Mouse (Mus musculus) limb, embryonic 14.5 days (tissue): ENCODE data around the gene Nosip. TPM values are rescaled to one million over a fixed set of nuclear protein-coding genes. Genes with fewer than 3 reads are reported as not detected.

Source experiments
- ATAC-seq: fragments of 200-750 bp; cut with Nextera tagmentation; 2 replicates; pipeline ENCODE4 v1.8.0; 2017; ENCODE audit warnings: low read depth, moderate number of reproducible peaks, moderate TSS enrichment; ENCODE audit not compliant: low FRiP score
- DNase-seq: peaks from one replicate; pipeline ENCODE4 v3.0.0-alpha.2; 2015; ENCODE audit warnings: low spot score
- H3K27ac ChIP-seq: fragments of 300-500 bp; sonication (generic); replicated peaks from 2 replicates; pipeline ENCODE4 v1.5.1; 2014; ENCODE audit warnings: low read depth, mild to moderate bottlenecking, low read length, moderate library complexity, mixed read lengths
- H3K27me3 ChIP-seq: fragments of 300-500 bp; sonication (generic); 2 replicates; pipeline ENCODE4 v1.6.1; 2014; ENCODE audit warnings: low read length, mixed read lengths; ENCODE audit not compliant: control insufficient read depth, insufficient read depth
- H3K36me3 ChIP-seq: fragments of 300-500 bp; sonication (generic); 2 replicates; pipeline ENCODE4 v1.6.1; 2014; ENCODE audit warnings: mild to moderate bottlenecking, low read length, moderate library complexity, mixed read lengths; ENCODE audit not compliant: control insufficient read depth, insufficient read depth
- H3K4me1 ChIP-seq: fragments of 300-500 bp; sonication (generic); 2 replicates; pipeline ENCODE4 v1.6.1; 2014; ENCODE audit warnings: antibody characterized with exemption, low read length, mixed read lengths; ENCODE audit not compliant: control insufficient read depth, insufficient read depth
- H3K4me2 ChIP-seq: fragments of 300-500 bp; sonication (generic); replicated peaks from 2 replicates; pipeline ENCODE4 v1.6.1; 2014; ENCODE audit warnings: low read depth, mild to moderate bottlenecking, low read length, moderate library complexity; ENCODE audit not compliant: severe bottlenecking
- H3K4me3 ChIP-seq: fragments of 300-500 bp; sonication (generic); replicated peaks from 2 replicates; pipeline ENCODE4 v1.5.1; 2014; ENCODE audit warnings: low read length
- H3K9ac ChIP-seq: fragments of 300-500 bp; sonication (generic); 2 replicates; pipeline ENCODE4 v1.6.1; 2014; ENCODE audit warnings: mild to moderate bottlenecking, low read depth, low read length, moderate library complexity; ENCODE audit not compliant: severe bottlenecking
- H3K9me3 ChIP-seq: fragments of 300-500 bp; sonication (generic); 2 replicates; pipeline ENCODE4 v1.6.1; 2016; ENCODE audit warnings: low read length; ENCODE audit not compliant: control insufficient read depth
- POLR2A ChIP-seq: fragments of 200-500 bp; IDR thresholded peaks from 2 replicates; pipeline ENCODE4 v1.8.0; 2012; ENCODE audit warnings: inconsistent platforms, mild to moderate bottlenecking, moderate library complexity, borderline replicate concordance; ENCODE audit not compliant: insufficient read depth, insufficient read length; ENCODE audit errors: extremely low read depth
- WGBS: fragments of 180-500 bp; shearing (Covaris S2); extraction: QIAGEN DNeasy Blood & Tissue Kit; methylation state at CpG from one replicate; pipeline ENCODE4 v1.1.7; 2014; 5-methylcytosine and 5-hydroxymethylcytosine counted together
- polyA plus RNA-seq, 2 experiments: library from polyadenylated mRNA; depleted of rRNA in 1 of 2; stranded (reverse) in 1 of 2; unstranded in 1 of 2; fragments of >200 nt; fragmentation: Nextera tagmentation in 1 of 2; extraction: Ambion mirVana in 1 of 2; gene quantifications; 2 replicates each; pipeline versions ENCODE4 v1.2.1 to v1.2.3; 2012 to 2014

Gene Nosip
- polyA plus RNA-seq, 2 experiments: 68.1 to 82.7 TPM

DNA sequence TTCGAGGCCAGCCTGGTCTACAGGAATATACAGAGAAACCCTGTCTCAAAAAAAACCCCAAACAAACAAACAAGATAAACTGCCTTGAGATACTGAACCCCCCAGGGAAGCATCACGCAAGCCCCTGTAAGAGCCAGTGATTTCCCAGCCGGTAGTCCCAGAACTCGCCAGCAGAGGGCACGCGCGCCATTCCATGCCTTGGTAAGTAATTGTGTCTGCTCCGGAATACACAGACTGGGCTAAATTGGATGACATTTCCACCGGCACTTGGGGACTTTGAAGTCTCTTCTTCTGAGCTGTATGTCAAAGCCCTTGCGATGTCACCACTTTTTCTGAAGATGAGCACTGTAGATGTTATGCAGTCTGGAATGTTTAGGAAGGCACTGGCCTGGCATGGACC, 17.6 kb downstream of the Nosip start:
- Histone ChIP-seq H3K9ac (no peak overlapping the region), H3K36me3 (peaks cover 57% of the 10 kb centered on the region)
- TF ChIP-seq POLR2A: no peak

DNA sequence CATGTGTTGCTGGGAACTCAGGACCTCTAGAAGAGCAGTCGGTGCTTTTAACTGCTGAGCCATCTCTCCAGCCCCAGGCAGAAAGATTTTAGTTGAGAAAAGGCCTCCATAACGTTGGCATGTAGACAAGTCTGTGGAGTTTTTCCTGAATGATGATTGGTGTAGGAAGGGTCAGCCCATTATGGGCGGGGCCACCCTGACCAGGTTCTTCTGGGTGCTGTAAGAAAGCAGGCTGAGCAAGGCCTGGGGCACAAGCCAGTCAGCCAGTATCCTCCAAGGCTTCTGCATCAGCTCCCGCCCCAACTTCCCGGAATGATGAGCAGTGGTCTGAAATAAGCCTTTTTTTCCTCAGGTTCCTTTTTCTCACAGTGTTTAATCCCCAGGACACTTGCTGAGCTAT, 18.8 kb downstream of the Nosip start:
- DNase-seq (no peak), ATAC-seq (no peak)
- peaks cover 57% of the 10 kb centered on the region for H3K36me3 ChIP-seq
- H3K4me1 ChIP-seq: no peaks in the 10 kb centered on the region
- H3K27ac ChIP-seq: no peak overlapping the region
- no peak overlapping the region for H3K4me3 ChIP-seq
- no peaks in the 10 kb centered on the region for H3K27me3 ChIP-seq
- H3K9ac ChIP-seq: no peak overlapping the region
- TF ChIP-seq POLR2A: no peak
- WGBS: 50% methylated on average over 5 of the region's 5 CpGs
- no peak overlapping the region for H3K4me2 ChIP-seq
- no peaks in the 10 kb centered on the region for H3K9me3 ChIP-seq

More for the DNA sequence above, 17.6 kb downstream of the Nosip start:
- 2% methylated on average over 10 of the region's 10 CpGs for WGBS
- ATAC-seq: peak; percentile 64
- H3K4me2 ChIP-seq: no peak overlapping the region
- no peaks in the 10 kb centered on the region for H3K9me3 ChIP-seq
- no peaks in the 10 kb centered on the region for H3K27me3 ChIP-seq
- H3K27ac ChIP-seq: no peak overlapping the region
- H3K4me3 ChIP-seq: no peak overlapping the region
- no peaks in the 10 kb centered on the region for H3K4me1 ChIP-seq
- peak; percentile 92 for DNase-seq

DNA sequence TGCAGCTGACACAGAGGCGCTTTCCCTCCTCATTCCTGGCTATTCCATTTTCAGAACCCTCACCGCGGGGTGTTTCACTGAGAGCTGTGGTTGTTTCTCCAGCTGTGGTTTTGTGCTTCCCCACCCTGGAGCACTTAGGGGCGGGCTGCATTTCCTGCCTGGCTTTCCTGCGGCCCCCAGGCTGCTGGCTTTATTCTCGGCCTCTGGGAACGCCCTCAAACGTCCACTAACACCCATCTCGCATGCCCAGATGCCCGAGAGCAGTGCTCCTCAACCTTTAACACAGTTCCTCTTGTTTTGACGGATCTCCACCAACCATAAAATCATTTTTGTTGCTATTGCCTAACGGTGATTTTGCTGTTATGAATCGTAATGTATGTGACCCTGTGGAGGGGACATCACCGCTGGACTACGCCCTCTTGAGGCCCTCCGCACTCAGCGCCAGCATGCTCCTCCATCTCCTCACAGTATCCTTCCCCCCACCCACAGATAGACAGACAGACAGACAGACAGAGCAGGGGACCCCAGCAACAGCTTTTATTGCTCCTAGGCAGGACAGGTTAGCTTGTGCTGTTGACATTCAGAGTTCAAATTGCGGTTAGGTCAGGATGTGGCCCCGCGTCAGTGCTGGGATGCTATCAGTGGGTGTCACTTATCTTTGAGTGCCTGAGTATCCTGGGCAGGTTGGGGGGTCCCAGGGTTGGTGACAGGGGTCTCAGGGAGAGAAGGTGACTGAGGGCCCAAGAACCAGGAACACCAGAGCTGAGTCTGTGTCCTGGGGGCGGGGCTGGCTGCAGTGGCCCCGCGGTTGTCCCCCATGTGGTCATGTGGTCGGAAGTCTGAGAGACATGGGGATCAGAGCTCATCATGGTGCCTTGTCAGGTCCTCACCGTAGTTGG, 20.4 kb downstream of the Nosip start:
- Histone ChIP-seq H3K27me3 (no peaks in the 10 kb centered on the region), H3K4me2 (no peak overlapping the region), H3K9me3 (no peaks in the 10 kb centered on the region), H3K4me1 (no peaks in the 10 kb centered on the region), H3K4me3 (no peak overlapping the region; the same call in 1 of the 2 replicates), H3K9ac (no peak overlapping the region), H3K36me3 (peaks cover 58% of the 10 kb centered on the region), H3K27ac (peak overlapping the region; percentile 52)
- DNase-seq (no peak), ATAC-seq (peak; percentile 13; the same call in 1 of the 2 replicates)
- 68% methylated on average over 25 of the region's 25 CpGs for WGBS
- TF ChIP-seq POLR2A: no peak

DNA sequence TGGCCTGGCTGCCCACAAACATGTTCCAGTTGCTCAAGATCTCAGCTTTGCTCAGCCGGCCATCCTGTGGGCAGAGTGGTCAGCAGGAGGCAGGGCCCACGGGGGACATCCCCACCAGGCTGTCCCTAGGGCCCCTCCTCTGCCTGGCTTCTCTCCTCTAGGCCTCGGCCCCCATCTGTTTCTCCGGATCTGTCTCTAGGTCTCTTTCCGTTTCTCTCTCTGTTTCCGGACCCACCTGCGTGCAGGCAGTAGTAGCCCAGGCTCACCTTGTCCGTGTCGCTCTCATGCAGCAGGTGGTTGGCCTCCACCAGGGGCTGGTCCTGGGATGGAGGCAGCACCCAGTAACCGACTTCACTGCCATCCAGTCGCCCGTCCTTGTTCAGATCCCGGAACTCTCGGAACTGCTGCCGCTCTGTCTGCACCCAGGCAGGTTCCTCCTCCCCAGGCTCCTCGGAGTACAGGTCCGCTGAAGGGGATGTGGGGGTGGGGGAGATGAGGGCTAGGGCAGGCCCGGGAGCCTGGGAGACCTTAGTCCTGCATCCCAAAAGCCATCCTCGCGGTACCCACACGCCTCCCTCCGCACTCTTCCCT, 21.2 kb downstream of the Nosip start:
- no peaks in the 10 kb centered on the region for H3K27me3 ChIP-seq
- DNase-seq (no peak), ATAC-seq (no peak)
- no peaks in the 10 kb centered on the region for H3K4me1 ChIP-seq
- H3K9me3 ChIP-seq: no peaks in the 10 kb centered on the region
- peaks cover 62% of the 10 kb centered on the region for H3K36me3 ChIP-seq
- H3K27ac ChIP-seq: no peak overlapping the region
- no peak overlapping the region for H3K4me2 ChIP-seq
- H3K9ac ChIP-seq: no peak overlapping the region
- 81% methylated on average over 22 of the region's 22 CpGs for WGBS
- TF ChIP-seq POLR2A: no peak
- no peak overlapping the region; the same call in 1 of the 2 replicates for H3K4me3 ChIP-seq

DNA sequence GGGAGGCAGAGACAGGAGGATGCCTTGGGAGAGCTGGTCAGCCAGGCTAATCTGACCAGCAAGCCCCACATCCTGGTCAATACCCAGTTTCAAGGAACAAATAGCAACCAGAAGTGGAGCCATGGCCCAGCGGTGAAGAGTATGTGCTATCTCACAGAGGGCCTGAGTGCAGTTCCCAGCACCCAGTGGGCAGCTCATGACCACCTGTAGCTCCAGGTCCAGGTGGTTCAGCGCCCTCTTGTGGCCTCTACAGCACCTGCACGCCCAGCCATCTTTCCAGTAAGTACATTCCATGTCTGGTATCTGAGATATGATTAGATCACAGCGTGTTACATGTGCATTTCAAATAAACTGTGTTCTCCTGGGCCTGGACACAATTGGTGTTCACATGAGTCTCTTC, 23.9 kb downstream of the Nosip start:
- Histone ChIP-seq H3K4me1 (peaks cover 6% of the 10 kb centered on the region), H3K4me3 (no peak overlapping the region), H3K9ac (no peak overlapping the region), H3K27ac (no peak overlapping the region), H3K27me3 (no peaks in the 10 kb centered on the region), H3K36me3 (peaks cover 75% of the 10 kb centered on the region), H3K4me2 (no peak overlapping the region), H3K9me3 (no peaks in the 10 kb centered on the region)
- 77% methylated on average over 4 of the region's 4 CpGs for WGBS
- no peak for TF ChIP-seq POLR2A
- DNase-seq (no peak), ATAC-seq (no peak)
